Mouse (Mus musculus): Measurements from ENCODE around the gene Saysd1. TPM values are rescaled to one million over a fixed set of nuclear protein-coding genes. Genes with fewer than 3 reads are reported as not detected.
A peak's percentile ranks its signal among the peaks of the same experiment; 100 is the strongest.

Saysd1 gene
- total RNA-seq (2012; rRNA removed), result 2.0 and 3.2 TPM in 2 replicates
- 1 to 10 TPM in 1 of 2 experiments, not detected in 1; 4.4 TPM for polyA plus RNA-seq (2012; ENCODE audit: insufficient read depth in 1 of 2, insufficient read length in 2 of 2, low read depth in 1 of 2, low replicate concordance in 2 of 2, missing spikeins in 1 of 2)

GRCm38 (mm10) chr14:20138484-20139355 lies at the start of gene Saysd1:
TSS of gene Saysd1 (minus strand) at chr14:20138534.
- Histone ChIP-seq H3K36me3 (ENCODE audit: control insufficient read depth in 1 of 2, insufficient read depth in 2 of 2, low read length in 2 of 2) (no peaks in the 10 kb centered on the region), H3K79me2 (ENCODE audit: control insufficient read depth, insufficient read depth, low read length, poor library complexity) (no peaks in the 10 kb centered on the region), H3K4me1 (ENCODE audit: control insufficient read depth in 1 of 2, insufficient read depth in 2 of 2, low read length in 2 of 2) (no peaks in the 10 kb centered on the region), H3K4me3 (ENCODE audit: control insufficient read depth in 1 of 2, insufficient read depth in 1 of 2, low read depth in 2 of 2, low read length in 2 of 2) (no peak within 1 kb of the TSS), H3K9ac (ENCODE audit: control insufficient read depth, low read depth, low read length, poor library complexity, severe bottlenecking) (no peak within 1 kb of the TSS), H3K27ac (ENCODE audit: control insufficient read depth, low read depth, low read length) (no peak within 1 kb of the TSS), H3K27me3 (ENCODE audit: control insufficient read depth in 1 of 2, insufficient read depth in 2 of 2, low read length in 2 of 2) (no peaks in the 10 kb centered on the region), H3K9me3 (replicated peaks; ENCODE audit: insufficient read depth, low read length) (no peaks in the 10 kb centered on the region)
- DNase-seq (ENCODE audit: low read depth, low spot score), result no peak
- TF ChIP-seq USF1 (IDR thresholded peaks at IDR 0.05; ENCODE audit: low read depth, low read length) (no peak), ZNF384 (IDR thresholded peaks at IDR 0.05; ENCODE audit: low read depth, low read length) (0 out of 2 replicates have a peak, but pooled peaks have one; percentile 22)

- no peak overlapping the region for H3K9ac ChIP-seq (ENCODE audit: control insufficient read depth, low read depth, low read length, poor library complexity, severe bottlenecking)
- no peak for TF ChIP-seq CTCF (IDR thresholded peaks at IDR 0.05 in 2 of 3, conservative IDR thresholded peaks at IDR 0.05 in 1 of 3; ENCODE audit: control insufficient read depth in 1 of 3, insufficient read depth in 1 of 3, low read depth in 2 of 3, low read length in 3 of 3, poor library complexity in 1 of 3, severe bottlenecking in 1 of 3)
- TF ChIP-seq USF2 (IDR thresholded peaks at IDR 0.05; ENCODE audit: borderline replicate concordance in 1 of 2, insufficient read depth in 1 of 2, low read depth in 1 of 2, low read length in 2 of 2), result no peak
- TF ChIP-seq ZNF384 (IDR thresholded peaks at IDR 0.05; ENCODE audit: low read depth, low read length), result no peak
- no peak for TF ChIP-seq JUND (IDR thresholded peaks at IDR 0.05; ENCODE audit: low read depth, low read length)
- TF ChIP-seq USF1 (IDR thresholded peaks at IDR 0.05; ENCODE audit: low read depth, low read length), result no peak
- no peak for TF ChIP-seq RAD21 (IDR thresholded peaks at IDR 0.05; ENCODE audit: low read depth, low read length)
- no peak for TF ChIP-seq EP300 (IDR thresholded peaks at IDR 0.05; ENCODE audit: low read depth in 1 of 2, low read length in 2 of 2)
- H3K4me1 ChIP-seq (ENCODE audit: control insufficient read depth in 1 of 2, insufficient read depth in 2 of 2, low read length in 2 of 2), result peaks cover 0 to 5% of the 10 kb centered on the region in 2 experiments; a peak in 2 of 4 replicates
These were observed 47.1 kb upstream of the Saysd1 start for GRCm38 (mm10) chr14:20185426-20185825.

GRCm38 (mm10) chr14:20183701-20184100 lies 45.4 kb upstream of the Saysd1 start:
- Histone ChIP-seq H3K27me3 (ENCODE audit: control insufficient read depth in 1 of 2, insufficient read depth in 2 of 2, low read length in 2 of 2) (no peaks in the 10 kb centered on the region), H3K79me2 (ENCODE audit: control insufficient read depth, insufficient read depth, low read length, poor library complexity) (peaks cover 20% of the 10 kb centered on the region)

More at GRCm38 (mm10) chr14:20185426-20185825, 47.1 kb upstream of the Saysd1 start:
- Histone ChIP-seq H3K79me2 (ENCODE audit: control insufficient read depth, insufficient read depth, low read length, poor library complexity) (peaks cover 11% of the 10 kb centered on the region), H3K9me3 (replicated peaks; ENCODE audit: insufficient read depth, low read length) (no peaks in the 10 kb centered on the region), H3K36me3 (ENCODE audit: control insufficient read depth in 1 of 2, insufficient read depth in 2 of 2, low read length in 2 of 2) (peaks cover 0 to 3% of the 10 kb centered on the region in 2 experiments; a peak in 1 of 4 replicates), H3K4me3 (ENCODE audit: control insufficient read depth in 1 of 2, insufficient read depth in 1 of 2, low read depth in 2 of 2, low read length in 2 of 2) (no peak overlapping the region), H3K27me3 (ENCODE audit: control insufficient read depth in 1 of 2, insufficient read depth in 2 of 2, low read length in 2 of 2) (no peaks in the 10 kb centered on the region), H3K27ac (ENCODE audit: control insufficient read depth, low read depth, low read length) (no peak overlapping the region)
- no peak for DNase-seq (ENCODE audit: low read depth, low spot score)

More at GRCm38 (mm10) chr14:20183701-20184100, 45.4 kb upstream of the Saysd1 start:
- Histone ChIP-seq H3K9me3 (replicated peaks; ENCODE audit: insufficient read depth, low read length) (no peaks in the 10 kb centered on the region), H3K4me1 (ENCODE audit: control insufficient read depth in 1 of 2, insufficient read depth in 2 of 2, low read length in 2 of 2) (peaks cover 2 to 19% of the 10 kb centered on the region in 2 experiments; a peak in 3 of 4 replicates), H3K27ac (ENCODE audit: control insufficient read depth, low read depth, low read length) (no peak overlapping the region), H3K9ac (ENCODE audit: control insufficient read depth, low read depth, low read length, poor library complexity, severe bottlenecking) (no peak overlapping the region), H3K4me3 (ENCODE audit: control insufficient read depth in 1 of 2, insufficient read depth in 1 of 2, low read depth in 2 of 2, low read length in 2 of 2) (no peak overlapping the region), H3K36me3 (ENCODE audit: control insufficient read depth in 1 of 2, insufficient read depth in 2 of 2, low read length in 2 of 2) (peaks cover 0 to 17% of the 10 kb centered on the region in 2 experiments; a peak in 2 of 4 replicates)
- TF ChIP-seq EP300 (IDR thresholded peaks at IDR 0.05; ENCODE audit: low read depth in 1 of 2, low read length in 2 of 2) (no peak), RCOR1 (IDR thresholded peaks at IDR 0.05; ENCODE audit: low read depth, low read length) (no peak), MAZ (IDR thresholded peaks at IDR 0.05; ENCODE audit: low read depth, low read length) (no peak), NRF1 (IDR thresholded peaks at IDR 0.05; ENCODE audit: insufficient read depth, low read depth, low read length, poor library complexity, severe bottlenecking) (no peak), GATA1 (IDR thresholded peaks at IDR 0.05; ENCODE audit: low read depth, low read length) (no peak), SMC3 (IDR thresholded peaks at IDR 0.05; ENCODE audit: low read depth, low read length) (no peak), ZMIZ1 (IDR thresholded peaks at IDR 0.05; ENCODE audit: low read depth, low read length) (no peak), TCF12 (IDR thresholded peaks at IDR 0.05; ENCODE audit: low read depth, low read length) (no peak), TAL1 (IDR thresholded peaks at IDR 0.05; ENCODE audit: low read length) (no peak)
- DNase-seq (ENCODE audit: low read depth, low spot score), result no peak

Measured in MEL (cell line).